Mouse (Mus musculus) liver, embryonic 14.5 days (tissue): Measurements from ENCODE around the gene Rps27a.

ENCODE experiments used
- CTCF ChIP-seq: IDR thresholded peaks from 2 replicates; pipeline ENCODE4 v1.5.1; 2016; ENCODE audit warnings: antibody characterized with exemption, low read depth, control low read depth
- EP300 ChIP-seq: IDR thresholded peaks from 2 replicates; pipeline ENCODE4 v1.6.1; 2016; ENCODE audit warnings: antibody characterized with exemption, low read depth

GRCm38 (mm10) chr11:29560452-29560851, 12.5 kb upstream of the Rps27a start:
- TF ChIP-seq CTCF (no peak), EP300 (no peak)
